Mouse (Mus musculus): ENCODE results near the gene Fam19a3. TPM values are rescaled to one million over a fixed set of nuclear protein-coding genes. Genes with fewer than 3 reads are reported as not detected.
"Not testable (repeated sequence)": the region's sequence is repeated elsewhere in the genome, so short reads cannot be mapped to it uniquely, and the experiment has no call there.

Fam19a3 gene
- polyA plus RNA-seq, 1 experiment from 2014 or later = not detected

- 85% methylated on average over 3 of the region's 3 CpGs for WGBS
- no peaks in the 10 kb centered on the region for H3K9me3 ChIP-seq
- no peak for DNase-seq (ENCODE audit: extremely low spot score, low spot score)
- H3K36me3 ChIP-seq (replicated peaks) = no peaks in the 10 kb centered on the region
- no peak overlapping the region for H3K27ac ChIP-seq
- H3K27me3 ChIP-seq (ENCODE audit: poor library complexity, severe bottlenecking) = peaks cover 38% of the 10 kb centered on the region
- peaks cover 10% of the 10 kb centered on the region; the same call in 1 of the 2 replicates for H3K4me1 ChIP-seq
- no peak overlapping the region for H3K4me3 ChIP-seq
Measured at GRCm38 (mm10) chr3:104770918-104771317, 10.7 kb downstream of the Fam19a3 start.

- no peak for DNase-seq (ENCODE audit: extremely low spot score, low spot score)
- H3K9me3 ChIP-seq = no peaks in the 10 kb centered on the region
- H3K36me3 ChIP-seq (replicated peaks) = no peaks in the 10 kb centered on the region
- 58% methylated on average over 10 of the region's 10 CpGs for WGBS
- H3K27me3 ChIP-seq (ENCODE audit: poor library complexity, severe bottlenecking) = peaks cover 33% of the 10 kb centered on the region
- no peak overlapping the region for H3K27ac ChIP-seq
- no peak overlapping the region for H3K4me3 ChIP-seq
- H3K4me1 ChIP-seq = peaks cover 10% of the 10 kb centered on the region; the same call in 1 of the 2 replicates
Measured at GRCm38 (mm10) chr3:104770035-104770434, 11.6 kb downstream of the Fam19a3 start.

- Histone ChIP-seq H3K4me3 (no peak overlapping the region), H3K27me3 (ENCODE audit: poor library complexity, severe bottlenecking) (peaks cover 31% of the 10 kb centered on the region), H3K36me3 (replicated peaks) (no peaks in the 10 kb centered on the region), H3K4me1 (peaks cover 10% of the 10 kb centered on the region; the same call in 1 of the 2 replicates), H3K27ac (no peak overlapping the region), H3K9me3 (no peaks in the 10 kb centered on the region)
- WGBS = 67% methylated on average over 3 of the region's 3 CpGs
- DNase-seq (ENCODE audit: extremely low spot score, low spot score) = no peak
Measured at GRCm38 (mm10) chr3:104769135-104769534, 12.5 kb downstream of the Fam19a3 start.

GRCm38 (mm10) chr3:104767716-104768115 lies 13.9 kb downstream of the Fam19a3 start:
- Histone ChIP-seq H3K4me3 (no peak overlapping the region), H3K27me3 (ENCODE audit: poor library complexity, severe bottlenecking) (peaks cover 17% of the 10 kb centered on the region), H3K36me3 (replicated peaks) (no peaks in the 10 kb centered on the region), H3K27ac (no peak overlapping the region), H3K4me1 (peaks cover 2% of the 10 kb centered on the region; the same call in 1 of the 2 replicates), H3K9me3 (no peaks in the 10 kb centered on the region)
- WGBS = 82% methylated on average over 4 of the region's 4 CpGs
- DNase-seq (ENCODE audit: extremely low spot score, low spot score) = no peak

DNA sequence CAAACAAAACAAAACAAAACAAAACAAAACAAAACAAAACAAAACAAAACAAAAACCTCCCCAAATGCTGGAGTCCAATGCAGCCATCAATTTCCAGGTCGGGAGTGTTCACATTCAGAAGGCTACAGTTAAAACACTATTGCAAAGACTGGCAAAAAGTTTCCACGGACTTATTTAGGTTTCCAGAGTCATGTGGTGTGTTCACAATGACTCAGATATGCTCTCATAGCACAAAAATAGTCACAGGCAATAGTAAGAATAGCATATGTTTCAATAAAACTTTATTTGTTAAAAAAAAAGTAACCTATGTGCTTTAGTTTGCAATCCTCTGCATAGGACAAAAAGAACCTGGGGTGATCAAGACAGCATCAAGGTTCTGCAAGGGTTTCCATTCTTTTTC lies 14.5 kb downstream of the Fam19a3 start:
- H3K27ac ChIP-seq = no peak overlapping the region
- no peak for DNase-seq (ENCODE audit: extremely low spot score, low spot score)
- H3K36me3 ChIP-seq (replicated peaks) = no peaks in the 10 kb centered on the region
- H3K9me3 ChIP-seq = no peaks in the 10 kb centered on the region
- H3K4me3 ChIP-seq = no peak overlapping the region
- peaks cover 3% of the 10 kb centered on the region for H3K4me1 ChIP-seq
- WGBS = 69% methylated on average over 2 of the region's 2 CpGs
- H3K27me3 ChIP-seq (ENCODE audit: poor library complexity, severe bottlenecking) = peaks cover 12% of the 10 kb centered on the region

- peaks cover 7% of the 10 kb centered on the region for H3K4me1 ChIP-seq
- H3K9me3 ChIP-seq = no peaks in the 10 kb centered on the region
- H3K27ac ChIP-seq = no peak overlapping the region
- H3K27me3 ChIP-seq (ENCODE audit: poor library complexity, severe bottlenecking) = peaks cover 21% of the 10 kb centered on the region
- DNase-seq (ENCODE audit: extremely low spot score, low spot score) = no peak
- no peaks in the 10 kb centered on the region for H3K36me3 ChIP-seq (replicated peaks)
- 20% methylated on average over 4 of the region's 4 CpGs for WGBS
- no peak overlapping the region for H3K4me3 ChIP-seq
Measured at GRCm38 (mm10) chr3:104765021-104765420, 16.6 kb downstream of the Fam19a3 start.

- peaks cover 47% of the 10 kb centered on the region for H3K27me3 ChIP-seq (ENCODE audit: poor library complexity, severe bottlenecking)
- DNase-seq (ENCODE audit: extremely low spot score, low spot score) = not testable (repeated sequence)
Measured at GRCm38 (mm10) chr3:104762103-104762863, 19.4 kb downstream of the Fam19a3 start.

DNA sequence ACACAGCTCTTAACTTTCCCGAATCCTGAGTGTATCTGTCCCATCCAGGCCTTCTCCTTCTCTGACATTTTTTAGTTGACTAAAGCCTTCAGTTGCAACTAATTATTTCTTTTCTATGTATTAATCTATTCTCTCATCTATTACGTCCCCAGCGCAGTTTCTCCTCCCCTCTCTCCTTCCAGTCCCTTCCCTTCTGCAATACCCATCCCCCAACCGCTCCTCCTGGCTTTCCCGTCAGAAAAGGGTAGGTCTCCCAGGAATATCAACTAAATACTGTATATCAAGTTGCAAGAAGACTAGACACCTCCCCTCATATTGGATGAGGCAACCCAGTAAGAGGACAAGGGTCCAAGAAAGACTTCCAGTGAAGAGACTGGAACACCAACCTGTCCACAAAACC lies 22.8 kb downstream of the Fam19a3 start:
- Histone ChIP-seq H3K9me3 (no peaks in the 10 kb centered on the region), H3K4me3 (peak overlapping the region; percentile 52), H3K27me3 (ENCODE audit: poor library complexity, severe bottlenecking) (peaks cover 59% of the 10 kb centered on the region), H3K36me3 (replicated peaks) (no peaks in the 10 kb centered on the region), H3K27ac (peak overlapping the region; percentile 77), H3K4me1 (peaks cover 15% of the 10 kb centered on the region)
- 6% methylated on average over 5 of the region's 5 CpGs for WGBS
- no peak for DNase-seq (ENCODE audit: extremely low spot score, low spot score)

More at GRCm38 (mm10) chr3:104762103-104762863, 19.4 kb downstream of the Fam19a3 start:
- H3K4me3 ChIP-seq; H3K27ac ChIP-seq; H3K36me3 ChIP-seq (replicated peaks); H3K9me3 ChIP-seq: not testable (repeated sequence)
- WGBS = 16% methylated on average over 20 of the region's 20 CpGs
- H3K4me1 ChIP-seq = peaks cover 15% of the 10 kb centered on the region

- Histone ChIP-seq H3K9me3 (no peaks in the 10 kb centered on the region), H3K4me1 (peaks cover 15% of the 10 kb centered on the region), H3K27me3 (ENCODE audit: poor library complexity, severe bottlenecking) (peaks cover 64% of the 10 kb centered on the region), H3K27ac (peak overlapping the region; percentile 77), H3K4me3 (peak overlapping the region; percentile 52), H3K36me3 (replicated peaks) (no peaks in the 10 kb centered on the region)
- WGBS = 1% methylated on average over 27 of the region's 27 CpGs
- DNase-seq (ENCODE audit: extremely low spot score, low spot score) = peak; percentile 84
Measured at GRCm38 (mm10) chr3:104758406-104758805, 23.2 kb downstream of the Fam19a3 start.

- peak; percentile 27 for DNase-seq (ENCODE audit: extremely low spot score, low spot score)
- 15% methylated on average over 24 of the region's 25 CpGs for WGBS
- not testable (repeated sequence) for H3K9me3 ChIP-seq; H3K36me3 ChIP-seq (replicated peaks); H3K27ac ChIP-seq; H3K4me1 ChIP-seq
- peak overlapping the region; percentile 30 for H3K4me3 ChIP-seq
- peaks cover 27% of the 10 kb centered on the region for H3K27me3 ChIP-seq (ENCODE audit: poor library complexity, severe bottlenecking)
Measured at GRCm38 (mm10) chr3:104752845-104753244, 28.8 kb downstream of the Fam19a3 start.

GRCm38 (mm10) chr3:104743864-104744263 lies 37.8 kb downstream of the Fam19a3 start:
- no peak for DNase-seq (ENCODE audit: extremely low spot score, low spot score)
- no peaks in the 10 kb centered on the region for H3K36me3 ChIP-seq (replicated peaks)
- H3K27ac ChIP-seq = no peak overlapping the region
- H3K9me3 ChIP-seq = no peaks in the 10 kb centered on the region; the same call in 1 of the 2 replicates
- no peak overlapping the region for H3K4me3 ChIP-seq
- WGBS = 82% methylated on average over 1 of the region's 1 CpGs
- H3K27me3 ChIP-seq (ENCODE audit: poor library complexity, severe bottlenecking) = no peaks in the 10 kb centered on the region
- no peaks in the 10 kb centered on the region for H3K4me1 ChIP-seq

GRCm38 (mm10) chr3:104743161-104743560 lies 38.5 kb downstream of the Fam19a3 start:
- no peaks in the 10 kb centered on the region for H3K9me3 ChIP-seq
- no peak overlapping the region for H3K27ac ChIP-seq
- H3K4me1 ChIP-seq = no peaks in the 10 kb centered on the region
- no peak overlapping the region for H3K4me3 ChIP-seq
- no peaks in the 10 kb centered on the region for H3K36me3 ChIP-seq (replicated peaks)
- WGBS = 64% methylated on average over 1 of the region's 1 CpGs
- no peak for DNase-seq (ENCODE audit: extremely low spot score, low spot score)
- H3K27me3 ChIP-seq (ENCODE audit: poor library complexity, severe bottlenecking) = no peaks in the 10 kb centered on the region

GRCm38 (mm10) chr3:104741954-104742353 lies 39.7 kb downstream of the Fam19a3 start:
- Histone ChIP-seq H3K4me1 (no peaks in the 10 kb centered on the region), H3K4me3 (no peak overlapping the region), H3K36me3 (replicated peaks) (no peaks in the 10 kb centered on the region), H3K27me3 (ENCODE audit: poor library complexity, severe bottlenecking) (no peaks in the 10 kb centered on the region), H3K9me3 (no peaks in the 10 kb centered on the region), H3K27ac (no peak overlapping the region)
- WGBS = 95% methylated on average over 3 of the region's 3 CpGs
- no peak for DNase-seq (ENCODE audit: extremely low spot score, low spot score)

Measured in forebrain, embryonic 10.5 days (tissue).